Mouse (Mus musculus): ENCODE measurements at regions not wholly inside any gene's neighbourhood (a gene's known extent, or its start where the extent isn't known, plus 50 kb on each side); places are given as distances from the start of the nearest gene placed in this dataset.
"Not testable (repeated sequence)": the region's sequence is repeated elsewhere in the genome, so short reads cannot be mapped to it uniquely, and the experiment has no call there.

DNA sequence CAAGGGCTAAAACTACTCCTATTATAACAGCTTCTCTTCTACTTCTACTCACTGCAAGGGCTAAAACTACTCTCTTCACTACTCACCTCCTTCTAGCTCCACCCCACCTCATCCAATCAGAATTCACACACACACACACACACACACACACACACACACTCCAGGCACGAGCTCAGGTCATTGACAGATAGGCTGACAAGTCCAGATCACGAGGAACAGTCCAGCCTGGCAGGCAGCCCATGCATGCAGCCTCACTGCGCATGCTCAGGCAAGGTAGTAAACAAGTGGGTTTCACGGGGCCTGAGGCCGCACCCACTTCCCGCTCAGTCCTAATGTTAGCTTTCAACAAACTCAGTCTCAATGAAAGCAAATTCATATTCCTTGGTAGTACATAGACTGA, 229.6 kb upstream of the Pld5 start:
- DNase-seq (ENCODE audit: extremely low spot score): not testable (repeated sequence)

DNA sequence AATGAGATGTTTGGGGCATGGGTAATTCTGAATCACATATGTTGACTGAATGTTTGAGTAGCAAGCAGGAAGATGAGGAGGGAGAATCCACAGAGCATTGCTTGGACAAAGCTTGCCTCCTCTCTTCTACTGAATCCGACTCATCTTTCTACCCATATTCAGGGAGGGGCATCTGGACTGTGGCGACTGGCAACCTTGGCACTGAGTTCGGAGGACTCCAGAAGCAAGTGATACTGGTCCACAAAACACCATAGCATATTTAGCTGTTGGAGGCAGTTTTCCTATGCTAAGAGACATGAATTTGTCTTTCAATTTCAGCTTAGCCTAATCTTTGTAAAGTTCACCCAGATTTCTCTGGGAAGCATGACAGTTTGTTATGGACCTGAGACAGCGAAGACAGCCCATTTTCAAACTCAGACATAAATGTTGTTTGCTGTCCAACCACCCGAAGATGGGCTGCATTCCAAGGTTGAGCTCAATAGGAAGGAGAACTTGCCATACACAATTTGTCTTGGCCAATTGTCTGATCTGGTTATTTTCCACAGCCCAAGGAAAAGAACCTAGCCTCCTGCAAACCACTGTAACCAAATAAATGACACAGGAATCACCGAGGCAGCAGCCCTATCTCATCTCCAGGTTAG, 224.0 kb upstream of the Pld5 start:
- DNase-seq (ENCODE audit: extremely low spot score): no peak

DNA sequence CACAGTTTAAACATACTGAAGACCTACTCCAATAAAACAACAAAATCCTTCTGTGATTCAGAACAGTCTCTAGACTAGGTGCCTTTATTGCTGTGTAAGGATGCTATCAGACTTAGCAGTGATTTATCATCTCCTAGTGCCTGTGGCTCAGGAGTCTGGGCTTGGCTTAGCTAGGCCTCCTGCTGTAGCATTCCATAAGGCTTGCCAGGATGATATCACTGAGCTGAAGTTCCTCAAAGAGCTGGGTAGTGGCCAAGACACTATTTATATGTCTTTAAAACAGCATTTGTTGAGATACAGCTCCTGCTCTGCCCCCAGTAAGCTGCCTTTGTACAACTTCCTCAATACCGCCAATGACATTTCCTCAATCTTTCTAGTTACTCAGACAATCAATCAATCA, 193.4 kb upstream of the Pld5 start:
- DNase-seq (ENCODE audit: extremely low spot score): no peak

DNA sequence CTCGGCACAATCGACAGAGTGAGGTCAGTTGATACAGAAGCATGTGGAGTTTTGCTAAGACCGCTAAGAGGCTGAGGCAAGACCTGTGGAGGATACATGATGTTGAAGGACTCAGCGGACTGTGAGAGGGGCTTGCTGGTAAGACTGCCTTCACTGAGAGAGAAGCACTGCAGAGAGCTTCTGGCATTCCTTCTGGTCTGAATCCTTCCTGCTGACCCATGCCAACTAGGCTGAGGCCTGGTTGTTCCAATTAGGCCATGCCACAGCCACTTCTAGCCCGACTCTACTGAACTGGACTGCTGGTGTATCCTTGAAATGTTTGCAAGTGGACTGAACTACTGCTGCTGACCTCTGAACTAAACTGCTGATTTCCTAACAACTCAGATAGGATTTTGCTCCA, 187.0 kb upstream of the Pld5 start:
- no peak for DNase-seq (ENCODE audit: extremely low spot score)

DNA sequence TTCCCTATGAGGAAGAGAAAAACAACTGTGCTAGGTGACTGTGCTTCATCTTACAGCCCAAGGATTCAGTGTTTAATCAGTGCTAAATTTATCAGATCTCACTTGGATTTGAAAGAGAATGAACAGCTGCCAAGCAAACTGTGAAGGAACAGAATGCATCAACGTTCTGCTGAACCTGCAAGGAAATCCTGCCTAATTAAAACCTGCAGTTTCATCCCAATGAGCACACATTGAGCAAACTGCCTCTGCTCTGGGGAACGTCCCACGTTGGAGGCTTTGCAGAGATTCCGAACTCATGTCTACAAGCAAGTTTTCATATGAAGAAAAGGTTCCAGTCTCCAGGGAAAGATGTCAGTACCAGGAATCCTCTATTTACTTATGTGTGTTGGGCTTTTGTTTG, 171.6 kb upstream of the Pld5 start:
- DNase-seq (ENCODE audit: extremely low spot score): no peak

DNA sequence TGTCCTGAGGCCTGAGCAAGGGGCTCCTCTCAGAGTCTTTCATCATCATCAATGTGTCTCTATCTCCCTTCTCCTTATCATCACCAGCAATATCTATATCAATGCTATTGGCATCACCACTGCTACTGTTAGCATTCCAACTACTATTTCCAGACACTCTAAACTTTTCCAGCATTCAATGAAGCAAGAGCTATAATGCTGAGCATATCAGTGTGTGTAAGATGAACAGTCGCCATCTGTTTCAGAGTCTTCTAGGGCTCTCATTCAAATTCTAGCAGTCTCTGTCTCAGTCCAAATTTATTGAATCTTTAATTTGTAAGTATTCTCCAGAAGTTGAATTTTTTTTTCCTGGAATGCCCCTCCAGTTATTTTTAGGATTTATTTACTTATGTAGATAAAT, 168.6 kb upstream of the Pld5 start:
- DNase-seq (ENCODE audit: extremely low spot score): no peak

DNA sequence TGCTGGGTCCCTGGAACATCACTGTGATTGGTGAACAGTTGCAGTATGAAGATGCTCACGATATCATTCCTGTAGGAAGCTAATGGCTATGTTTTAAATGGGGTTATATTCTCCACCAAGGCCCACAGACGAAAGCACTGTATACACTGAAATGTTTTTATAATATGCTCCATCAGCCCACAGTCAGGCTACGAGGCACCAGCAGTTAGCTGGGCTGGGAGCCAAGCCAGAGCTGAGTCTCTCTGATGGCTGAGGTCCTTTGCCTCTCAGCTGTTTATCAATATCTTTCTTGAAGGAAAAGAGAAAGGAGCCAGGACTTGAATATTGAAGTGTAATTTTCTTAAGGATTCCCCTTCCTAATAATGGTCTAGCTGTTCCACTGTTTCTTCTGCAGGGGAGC, 165.1 kb upstream of the Pld5 start:
- no peak for DNase-seq (ENCODE audit: extremely low spot score)

DNA sequence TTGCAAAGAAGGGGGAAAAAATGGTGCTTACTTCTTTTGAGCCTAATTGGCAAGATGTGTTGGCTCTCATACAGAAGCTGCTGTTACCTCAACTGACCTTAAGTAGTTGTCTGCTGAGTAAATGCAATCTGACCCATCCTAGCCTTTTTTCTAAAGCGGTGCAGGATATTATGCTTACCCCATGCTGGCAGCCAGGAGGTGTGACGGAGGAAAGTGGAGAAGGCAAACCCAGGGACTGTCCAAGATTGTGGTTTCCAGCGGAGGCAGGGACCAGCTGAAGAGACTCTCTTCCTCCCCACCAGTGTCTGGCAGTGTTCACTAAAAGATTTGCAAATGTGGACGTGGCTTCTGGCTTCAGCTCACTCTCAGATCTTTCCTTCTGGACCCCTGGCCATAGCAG, 152.7 kb upstream of the Pld5 start:
- peak; percentile 4 for DNase-seq (ENCODE audit: extremely low spot score)

DNA sequence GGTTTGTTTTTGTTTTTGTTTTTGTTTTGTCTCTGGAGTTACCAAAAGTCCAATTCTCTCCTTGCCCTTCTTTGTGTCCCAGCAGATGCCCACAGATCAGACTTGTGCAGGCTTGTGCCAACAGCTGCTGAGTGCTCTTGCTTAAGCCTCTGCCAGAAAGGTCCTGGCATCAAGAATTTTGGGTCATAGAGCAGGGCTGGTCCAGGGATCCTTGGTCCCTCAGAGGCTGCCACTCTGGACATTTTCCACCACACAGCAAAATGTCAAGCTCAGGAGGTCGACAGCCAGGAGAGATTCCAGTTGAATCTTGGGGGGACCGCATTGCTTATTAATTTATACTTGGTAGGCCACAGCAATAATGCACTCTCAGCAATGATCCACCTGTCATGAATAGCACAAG, 151.9 kb upstream of the Pld5 start:
- no peak for DNase-seq (ENCODE audit: extremely low spot score)

DNA sequence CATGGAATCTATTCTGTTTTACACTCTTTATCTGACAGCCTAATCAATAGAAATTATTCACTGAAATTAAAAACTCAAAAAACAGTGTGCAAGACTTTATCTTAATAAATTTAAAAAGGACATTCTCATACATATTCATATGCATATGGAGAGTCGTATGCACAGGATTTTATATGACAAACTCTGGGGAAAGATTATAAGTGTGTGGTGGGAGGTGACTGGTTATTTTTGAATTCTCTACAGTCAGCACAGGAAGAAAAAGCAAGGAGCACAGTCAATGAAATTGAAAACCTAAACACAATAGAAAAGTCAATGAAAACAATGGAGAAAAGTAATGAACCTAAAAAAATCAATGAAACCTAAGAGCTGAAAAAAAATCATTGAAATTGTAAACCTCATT, 142.1 kb upstream of the Pld5 start:
- DNase-seq (ENCODE audit: extremely low spot score): no peak

DNA sequence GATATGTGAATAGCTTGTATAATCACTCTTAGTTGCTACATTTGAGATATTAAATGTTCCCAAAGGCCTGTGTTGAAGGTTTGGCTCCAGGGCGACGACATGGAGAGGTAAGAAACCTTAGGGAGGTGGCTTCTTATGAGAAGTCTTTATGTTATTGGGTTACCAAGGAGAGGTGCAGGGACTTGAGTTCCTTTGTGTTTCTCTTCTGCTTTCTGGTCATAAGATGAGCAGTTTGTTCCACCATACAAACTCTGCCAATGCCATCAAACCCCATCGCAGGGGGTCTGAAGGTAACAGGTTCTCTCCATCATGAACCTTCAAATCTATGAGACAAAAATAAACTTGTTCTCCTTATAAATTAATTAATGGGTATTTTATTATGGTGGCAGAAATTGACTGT, 129.0 kb upstream of the Pld5 start:
- no peak for DNase-seq (ENCODE audit: extremely low spot score)

DNA sequence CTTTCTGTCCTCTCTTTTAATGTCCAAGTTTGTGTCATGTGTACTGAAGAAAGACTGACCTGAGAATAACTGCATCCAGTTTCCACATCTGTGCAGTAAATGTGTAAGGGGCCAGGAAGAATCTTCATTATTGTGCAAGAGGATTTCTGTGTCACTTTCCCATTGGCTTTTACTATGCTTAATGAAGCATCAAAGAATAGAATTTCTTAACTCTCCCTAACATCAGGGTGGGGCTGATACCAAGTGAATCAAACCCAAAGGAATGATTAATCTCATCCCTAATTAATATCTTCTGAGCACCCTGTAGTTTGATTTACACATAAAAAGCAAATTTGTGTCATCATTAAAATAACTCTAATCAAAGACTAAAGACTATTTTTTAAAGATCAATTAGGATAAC, 104.5 kb upstream of the Pld5 start:
- DNase-seq (ENCODE audit: extremely low spot score): no peak

DNA sequence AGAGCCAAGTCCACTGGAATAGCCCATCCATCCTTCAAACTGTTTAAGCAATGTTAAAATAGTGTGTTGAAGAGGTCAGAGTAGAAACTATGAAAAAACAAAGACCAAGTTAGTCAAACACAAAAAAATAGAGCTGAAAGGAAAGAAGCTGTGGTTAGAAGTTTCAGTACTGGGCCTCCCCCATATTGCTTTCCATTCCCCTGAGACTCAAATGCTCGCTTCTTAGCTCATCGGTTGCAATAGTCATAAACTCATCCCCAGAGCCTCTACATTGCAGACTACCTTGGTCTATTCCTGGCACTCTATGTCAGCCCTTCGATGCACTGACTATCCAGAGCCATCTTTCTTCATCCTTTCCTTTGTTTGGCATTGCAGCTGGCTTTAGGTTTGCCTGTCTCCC, 91.8 kb upstream of the Pld5 start:
- DNase-seq (ENCODE audit: extremely low spot score): no peak

DNA sequence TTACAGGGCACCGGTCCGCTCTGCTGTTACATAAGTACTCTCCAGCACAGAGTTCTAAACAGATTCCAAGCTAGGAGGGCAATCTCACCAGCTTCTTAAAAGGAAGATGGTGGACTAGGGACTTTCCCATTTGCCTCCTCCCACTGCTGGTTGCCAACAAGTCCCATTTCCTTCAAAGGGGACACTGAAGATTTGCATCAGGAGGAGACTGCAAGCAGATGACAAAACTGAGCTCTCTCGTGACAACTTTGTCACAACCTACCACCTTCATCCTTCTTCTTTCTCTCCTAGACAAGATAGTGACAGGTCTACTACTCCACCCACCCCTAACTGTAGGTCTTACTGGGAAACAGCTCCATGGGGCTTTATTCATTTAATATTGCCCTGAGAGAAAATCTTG, 85.8 kb upstream of the Pld5 start:
- DNase-seq (ENCODE audit: extremely low spot score): no peak

DNA sequence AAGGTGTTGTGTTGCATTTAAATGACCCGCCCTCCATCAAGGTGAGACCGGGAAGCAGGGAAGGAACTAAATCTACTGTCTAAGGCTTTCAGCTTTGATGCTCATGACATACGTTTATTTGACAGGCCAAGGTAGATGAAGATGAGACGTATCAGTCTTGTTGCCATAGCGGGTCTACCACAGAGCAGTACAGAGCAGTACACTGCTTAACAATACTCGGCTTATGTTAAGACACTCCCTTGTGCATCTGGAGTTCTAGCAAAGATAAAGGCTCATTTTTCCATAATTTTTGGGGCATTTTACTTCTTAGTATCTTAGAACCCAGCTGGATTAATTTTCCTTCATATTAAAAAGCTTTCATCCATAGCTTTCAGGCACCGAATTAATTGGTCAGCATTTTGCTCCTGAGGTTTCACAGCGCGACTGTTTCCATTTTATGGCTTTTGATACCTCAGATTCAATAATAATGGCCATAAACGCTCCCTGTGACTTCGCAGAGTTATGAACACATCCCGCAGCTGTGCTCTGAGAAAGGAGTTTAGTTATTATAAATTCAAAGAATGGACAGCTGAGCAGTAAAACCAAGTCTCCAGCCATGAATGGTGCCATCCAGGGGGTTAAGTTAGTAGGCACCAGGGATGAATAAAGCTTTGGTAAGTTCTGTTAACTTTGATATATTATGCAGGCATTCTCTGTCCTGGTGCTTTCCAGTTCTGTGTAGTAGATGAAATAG, 85.0 kb upstream of the Pld5 start:
- DNase-seq (ENCODE audit: extremely low spot score): no peak

DNA sequence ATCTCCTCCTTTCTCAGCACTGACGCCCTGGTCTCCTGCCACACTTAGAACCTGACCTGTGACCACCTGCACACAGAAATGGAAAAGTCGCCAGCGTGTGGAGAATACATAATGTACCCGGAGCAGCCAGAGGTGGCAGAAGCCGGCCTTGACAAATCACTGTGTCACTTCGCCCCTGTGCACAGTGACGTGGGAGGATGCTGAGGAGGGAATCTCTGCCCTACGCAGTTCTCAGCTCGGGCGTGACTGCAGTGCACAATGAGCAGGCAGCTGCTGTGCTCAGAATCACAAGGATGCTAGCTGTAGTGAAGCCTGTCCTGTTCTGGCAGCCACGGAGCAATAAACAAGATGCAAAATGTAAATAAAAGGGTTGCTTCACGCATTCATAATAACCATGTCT, 80.2 kb upstream of the Pld5 start:
- no peak for DNase-seq (ENCODE audit: extremely low spot score)

DNA sequence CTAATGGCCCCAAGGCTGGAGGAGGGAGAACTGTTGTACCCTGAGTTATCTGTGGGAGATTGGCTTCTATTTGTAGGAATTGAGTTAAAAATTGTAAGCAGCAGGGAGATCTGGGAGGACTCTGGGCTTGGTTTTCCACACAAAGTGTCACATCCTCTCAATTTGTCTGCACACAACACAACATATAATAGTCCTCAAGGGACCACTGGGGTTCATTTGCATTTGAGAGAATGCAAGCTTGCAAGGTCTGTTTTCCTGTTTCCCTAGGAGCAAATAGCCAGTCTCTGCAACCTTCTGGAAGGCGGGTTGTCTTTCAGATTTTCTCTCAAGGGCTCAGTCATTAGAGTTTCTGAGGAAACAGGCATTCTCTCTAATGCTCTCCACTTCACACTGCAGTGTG, 79.8 kb upstream of the Pld5 start:
- DNase-seq (ENCODE audit: extremely low spot score): no peak

DNA sequence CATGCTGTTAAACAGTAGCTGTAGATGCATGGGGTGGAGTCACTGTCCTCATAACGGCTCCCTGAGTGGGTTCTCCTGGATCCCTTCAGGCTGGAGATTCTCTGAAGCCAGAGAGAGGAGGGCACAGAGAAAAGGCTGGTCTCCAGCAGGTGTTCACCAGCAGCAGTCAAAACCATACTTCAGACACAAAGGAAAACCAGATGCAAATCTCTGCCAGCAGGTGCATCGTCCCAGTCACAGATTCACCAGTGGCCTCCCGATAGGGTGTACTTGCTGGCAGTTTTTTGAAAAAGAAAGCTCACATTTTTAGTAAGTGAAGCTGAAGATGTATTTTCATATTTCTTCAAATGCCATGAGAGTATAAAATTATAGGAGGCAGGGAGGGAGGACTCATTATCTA, 77.6 kb upstream of the Pld5 start:
- DNase-seq (ENCODE audit: extremely low spot score): no peak

DNA sequence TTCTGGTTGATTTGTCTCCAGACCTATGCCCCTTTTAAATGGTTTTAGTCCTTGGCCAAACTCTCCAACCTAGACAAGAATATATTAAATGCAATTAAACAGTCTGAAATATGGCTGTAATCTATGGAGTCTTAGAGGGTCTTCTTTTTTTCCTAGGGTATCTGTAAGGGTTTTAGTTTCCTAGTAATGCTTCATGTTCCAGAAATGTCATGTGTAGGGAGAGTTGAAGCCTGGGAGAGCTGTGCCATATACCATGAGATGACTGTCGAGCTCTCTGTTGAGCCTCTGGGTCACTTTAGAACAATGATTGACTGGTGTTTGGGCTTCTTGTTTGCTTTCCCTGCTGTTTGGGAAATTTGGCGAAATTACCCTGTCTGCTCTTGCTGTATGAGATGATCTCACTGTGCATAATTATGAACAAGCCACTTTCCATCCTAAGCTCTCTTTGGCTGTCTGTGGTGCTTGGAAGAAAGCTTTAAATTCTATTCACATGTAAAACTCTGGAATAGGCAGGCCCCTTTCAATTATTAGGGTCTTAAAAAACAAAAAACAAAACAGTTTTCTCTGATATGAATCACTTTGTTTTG, 74.9 kb upstream of the Pld5 start:
- no peak for DNase-seq (ENCODE audit: extremely low spot score)

DNA sequence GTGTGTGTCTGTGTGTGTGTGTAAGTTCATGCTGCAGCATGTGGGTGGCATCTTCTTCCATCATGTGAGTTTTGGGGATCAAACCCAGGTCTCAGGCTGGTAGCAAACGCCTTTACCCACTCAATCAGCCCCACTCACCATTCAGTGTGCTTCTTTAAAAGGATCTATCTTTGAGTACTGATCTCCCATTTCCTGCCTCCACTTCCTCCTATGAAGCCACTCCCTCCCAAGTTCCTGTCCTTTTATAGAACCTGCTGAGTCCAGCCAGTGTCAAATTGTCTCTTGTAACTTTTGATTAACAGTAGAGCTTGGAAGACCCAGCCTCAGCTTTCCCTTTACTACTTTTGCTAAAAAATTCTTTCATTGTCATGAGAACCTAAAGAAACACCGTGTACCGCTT, 73.0 kb upstream of the Pld5 start:
- no peak for DNase-seq (ENCODE audit: extremely low spot score)

DNA sequence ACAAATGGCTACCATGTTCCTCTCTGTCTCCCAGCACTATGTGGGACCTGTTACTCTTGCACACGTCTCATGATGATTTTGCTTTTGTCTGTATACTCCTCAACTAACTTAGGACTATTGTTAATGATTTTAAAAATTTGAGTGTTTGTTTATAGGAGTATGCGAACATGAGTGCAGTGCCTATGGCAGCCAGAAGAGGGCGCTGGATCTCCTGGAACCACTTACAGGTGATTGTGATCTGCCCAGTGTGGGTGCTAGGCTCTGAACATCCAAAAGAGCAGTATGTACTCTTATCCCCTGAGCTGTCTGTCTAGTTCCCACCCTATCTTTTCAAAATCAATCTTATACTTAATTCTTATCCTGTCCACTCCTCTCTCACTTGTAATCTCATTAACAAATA, 56.2 kb upstream of the Pld5 start:
- DNase-seq (ENCODE audit: extremely low spot score): no peak
